Mouse (Mus musculus) urinary bladder, postnatal 4 days (tissue): ENCODE measurements around the gene Trir.

Source experiments
- DNase-seq, 2 experiments: peaks; one replicate each; pipeline ENCODE4 v3.0.0; 2021 to 2022; ENCODE audit warnings: low spot score in 2 of 2

The Trir gene

GRCm38 (mm10) chr8:85036381-85036717, 9.7 kb downstream of the Trir start:
- DNase-seq, result no peak

GRCm38 (mm10) chr8:85036718-85037365, 10.2 kb downstream of the Trir start, which contains the start of gene Tnpo2:
Gene Tnpo2, plus strand, starts transcription at chr8:85036915.
- peak; percentile 87 to 89 for DNase-seq

DNA sequence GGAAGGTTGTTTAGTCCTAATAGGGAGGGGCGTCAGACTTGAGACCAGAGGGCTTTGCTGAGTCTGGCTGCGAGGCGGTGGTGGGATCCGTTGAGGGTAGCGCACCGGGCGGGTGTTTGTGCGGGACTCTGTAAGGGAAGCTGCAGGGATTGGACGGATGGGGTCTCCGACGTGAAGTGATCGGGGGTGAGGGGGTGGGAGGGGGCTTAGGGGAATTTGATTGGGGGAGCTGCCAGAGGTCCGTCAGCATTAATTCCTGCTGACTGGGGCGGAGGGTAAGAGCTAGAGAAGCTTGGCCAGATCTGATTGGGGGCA, 10.7 kb downstream of the Trir start:
- DNase-seq, result no peak

DNA sequence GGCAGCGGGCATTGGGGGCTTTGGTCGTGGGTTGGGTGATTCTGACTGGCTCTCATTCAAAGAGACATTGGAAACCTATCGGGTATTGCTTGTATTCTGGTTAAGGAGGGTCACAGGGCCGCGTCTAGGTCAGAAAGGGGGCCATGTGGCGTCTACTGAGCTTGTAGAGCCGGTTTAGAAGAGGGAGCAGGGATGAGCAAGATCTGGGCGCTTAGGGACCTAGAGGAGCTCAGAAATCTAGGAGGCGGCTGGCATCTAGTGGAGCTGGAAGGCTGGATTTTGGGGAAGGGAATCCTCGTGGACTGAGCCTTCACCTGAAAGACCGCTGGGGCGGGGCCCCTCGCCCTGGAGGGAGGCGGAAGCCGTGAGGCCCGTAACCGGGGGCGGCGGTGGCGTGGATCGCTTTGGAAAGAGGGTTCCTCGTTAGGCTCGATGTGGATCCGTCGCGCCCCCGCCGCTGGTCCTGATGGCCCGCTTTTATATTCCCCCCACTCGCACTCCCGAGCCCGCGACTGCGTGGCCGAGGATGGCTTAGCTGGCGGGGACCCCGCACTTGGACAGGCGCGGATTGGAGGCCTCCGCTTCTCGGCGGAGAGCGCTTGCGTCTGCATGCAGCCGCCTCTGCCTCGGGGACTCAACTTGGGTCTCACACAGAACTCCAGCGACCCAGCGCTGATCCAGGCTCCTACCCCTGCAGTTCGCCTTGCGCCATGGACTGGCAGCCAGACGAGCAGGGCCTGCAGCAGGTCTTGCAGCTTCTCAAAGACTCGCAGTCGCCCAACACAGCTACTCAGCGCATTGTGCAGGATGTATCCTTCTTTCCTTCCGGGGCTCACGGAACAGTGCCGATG, 11.3 kb downstream of the Trir start:
- peak in 1 of 2 experiments; percentile 45 for DNase-seq

DNA sequence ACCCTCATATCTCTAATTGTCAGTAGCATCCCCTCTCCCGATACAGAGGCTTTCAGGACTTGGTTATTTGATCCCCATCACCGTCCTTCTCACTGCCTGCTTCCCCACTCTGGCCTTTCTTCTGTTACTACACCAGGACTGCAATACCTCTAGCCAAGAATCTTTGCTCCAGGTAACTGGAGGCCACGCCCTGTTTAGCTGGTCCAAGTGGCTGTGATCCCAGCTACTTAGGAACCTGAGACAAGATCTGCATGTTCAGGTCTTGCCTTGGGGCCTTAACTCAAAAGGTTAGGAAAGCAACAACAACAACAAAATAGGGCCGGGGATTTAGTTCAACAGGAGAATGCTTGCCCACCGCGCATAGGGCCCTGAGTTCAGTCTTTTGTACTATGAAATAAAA, 17.0 kb downstream of the Trir start:
- no peak for DNase-seq

- no peak for DNase-seq
These were observed 30.7 kb downstream of the Trir start for GRCm38 (mm10) chr8:85057367-85057766.

DNA sequence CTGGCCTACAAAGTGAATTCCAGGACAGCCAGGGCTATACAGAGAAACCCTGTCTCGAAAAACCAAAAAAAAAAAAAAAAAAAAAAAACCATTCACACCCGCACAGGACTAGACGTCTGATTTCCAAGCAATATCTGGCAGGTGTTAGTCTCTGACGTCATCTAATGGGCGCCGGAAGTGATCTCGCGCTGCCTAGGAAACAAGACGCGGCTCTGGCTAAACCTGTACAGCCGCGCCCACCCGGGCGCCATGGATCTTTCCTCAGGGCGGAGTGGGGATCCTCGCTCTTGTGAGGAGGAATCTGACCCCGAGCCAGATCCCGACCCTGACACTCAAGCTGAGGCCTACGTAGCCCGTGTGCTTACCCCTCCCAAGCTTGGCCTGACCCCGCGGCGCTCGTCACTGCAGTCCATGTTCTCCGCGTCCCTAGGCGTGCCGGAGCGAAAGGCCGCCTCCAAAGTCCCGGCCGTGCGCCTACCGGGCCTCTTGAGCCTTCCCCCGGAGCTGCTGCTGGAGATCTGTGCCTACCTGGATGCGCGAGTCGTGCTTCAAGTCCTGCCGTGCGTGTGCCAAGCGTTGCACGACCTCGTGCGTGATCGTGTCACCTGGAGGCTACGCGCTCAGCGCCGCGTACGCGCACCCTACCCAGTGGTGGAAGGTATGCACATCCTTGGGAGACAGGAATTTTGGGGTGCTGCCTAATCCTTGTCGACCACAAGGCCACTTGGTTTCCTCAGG, 33.4 kb downstream of the Trir start, which contains the start of gene Fbxw9:
Gene Fbxw9 (plus strand): TSS at position 177 of the 738 bp plus-strand sequence.
- peak; percentile 81 to 88 for DNase-seq

- DNase-seq, result no peak
These were observed 36.0 kb downstream of the Trir start for GRCm38 (mm10) chr8:85062603-85063002.

- no peak for DNase-seq
These were observed 38.6 kb downstream of the Trir start for GRCm38 (mm10) chr8:85065213-85065612.

- no peak for DNase-seq
These were observed 40.5 kb downstream of the Trir start for GRCm38 (mm10) chr8:85067155-85067554.

DNA sequence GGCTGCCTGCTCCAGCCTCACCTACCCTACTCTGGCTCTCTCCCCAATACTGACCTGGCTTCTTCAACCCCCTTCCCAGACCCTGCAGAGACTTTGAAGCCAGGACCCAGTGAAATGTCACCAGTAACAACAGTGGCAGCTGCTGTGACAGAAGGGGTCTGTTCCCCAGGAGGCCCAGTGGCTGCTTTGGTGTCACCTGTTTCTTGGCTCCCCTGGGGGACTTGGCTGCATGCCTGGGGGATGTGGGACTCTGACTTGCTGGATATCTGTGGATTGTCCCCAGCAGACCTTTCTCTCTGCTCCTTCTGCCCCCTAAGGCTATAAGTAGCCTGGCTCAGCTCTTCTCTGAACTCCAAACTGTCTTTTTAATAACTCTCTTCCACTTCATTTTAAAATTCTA, 41.4 kb downstream of the Trir start, which contains the start of gene Gm5741:
Gene Gm5741 (minus strand): TSS at position 1 of the 400 bp plus-strand sequence.
- no peak for DNase-seq

DNA sequence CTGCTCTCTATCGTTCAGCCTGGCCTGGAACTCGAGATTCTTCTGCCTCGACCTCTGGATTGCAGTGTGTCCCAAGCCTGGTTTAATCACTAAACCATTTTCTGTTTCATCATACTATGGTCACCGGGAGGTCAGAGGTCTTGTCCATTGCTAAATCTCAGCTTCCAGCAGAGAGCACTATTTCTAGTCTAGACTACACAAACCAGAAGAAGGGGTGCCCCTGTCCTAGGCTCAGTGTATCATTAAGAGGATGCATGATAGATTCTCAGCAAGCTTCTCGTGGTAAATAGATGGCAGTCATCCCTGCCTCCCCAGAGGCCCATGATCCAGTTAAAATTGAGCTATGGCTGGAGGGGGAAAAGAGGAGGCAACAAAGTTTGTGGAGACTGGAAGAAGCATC, 44.4 kb downstream of the Trir start:
- no peak for DNase-seq

- peak; percentile 86 to 90 for DNase-seq
These were observed 45.1 kb downstream of the Trir start, which contains the start of gene Dhps for GRCm38 (mm10) chr8:85071514-85072281. Gene Dhps, plus strand, starts transcription at chr8:85071757.

DNA sequence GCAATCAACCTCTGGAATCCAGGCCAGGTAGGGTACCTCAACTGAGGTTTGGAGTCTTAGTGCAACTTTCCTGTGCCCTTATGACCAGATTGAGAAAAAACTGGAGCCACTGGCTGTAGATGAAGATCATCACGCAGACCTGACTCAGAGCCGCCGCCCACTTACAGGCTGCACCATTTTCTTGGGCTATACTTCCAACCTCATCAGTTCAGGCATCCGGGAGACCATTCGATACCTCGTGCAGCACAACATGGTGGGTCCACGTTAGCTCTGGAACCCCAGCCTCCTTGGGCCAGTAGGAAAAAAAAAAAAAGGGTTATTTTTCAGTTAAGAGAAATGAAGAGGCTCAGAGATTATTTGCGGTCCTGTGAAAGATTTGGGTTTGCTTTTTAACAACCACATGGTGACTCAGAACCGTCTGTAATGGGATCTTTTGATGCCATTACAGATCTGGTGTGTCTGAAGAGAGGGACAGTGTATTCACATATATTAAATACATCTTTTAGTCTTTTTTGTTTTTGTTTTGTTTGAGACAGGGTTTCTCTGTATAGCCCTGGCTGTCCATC, 45.8 kb downstream of the Trir start:
- DNase-seq, result no peak

GRCm38 (mm10) chr8:85073041-85073612, 46.5 kb downstream of the Trir start:
- no peak for DNase-seq

GRCm38 (mm10) chr8:85074167-85074566, 47.5 kb downstream of the Trir start:
- no peak for DNase-seq

- no peak for DNase-seq
These were observed 48.0 kb downstream of the Trir start for GRCm38 (mm10) chr8:85074617-85075016.

DNA sequence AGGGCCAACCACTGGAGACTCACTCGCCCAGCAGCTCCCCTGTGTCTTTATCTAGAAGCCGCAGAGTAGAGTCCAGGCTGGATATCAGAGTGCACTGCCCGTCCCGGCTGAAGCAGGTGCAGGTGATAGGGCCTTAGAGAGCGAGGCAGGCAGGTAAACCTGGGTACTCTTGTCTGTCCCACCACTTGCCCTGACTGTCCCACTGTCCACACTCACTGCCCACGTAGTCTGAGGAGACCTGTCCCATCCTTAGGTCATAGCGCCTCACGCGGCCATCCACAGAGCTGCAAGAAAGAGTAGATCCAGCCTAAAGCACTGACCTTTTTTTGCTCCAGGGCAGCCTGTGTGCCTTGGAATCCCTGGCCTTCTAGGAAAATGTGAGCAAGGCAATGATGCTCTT, 49.4 kb downstream of the Trir start:
- no peak for DNase-seq

DNA sequence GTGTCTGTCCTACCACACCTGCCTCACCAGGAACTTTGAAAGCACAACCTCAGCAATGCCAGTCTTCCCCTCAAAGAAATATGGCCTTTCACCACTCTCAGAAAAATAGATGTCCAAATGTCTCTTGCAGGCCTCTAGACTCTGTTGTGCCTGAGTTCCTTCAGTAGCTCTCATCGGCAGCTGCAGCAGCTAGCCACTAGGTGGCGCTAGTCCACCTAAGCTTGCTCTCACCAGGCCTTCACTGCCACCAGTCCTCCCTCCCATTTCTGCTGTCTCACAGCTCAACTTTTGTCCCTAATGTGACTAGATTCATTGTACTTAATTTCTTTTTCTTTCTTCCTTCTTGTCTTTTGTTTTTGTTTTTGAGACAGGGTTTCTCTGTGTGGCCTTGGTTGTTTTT, 50.4 kb downstream of the Trir start:
- peak; percentile 72 to 75 for DNase-seq
